Mouse (Mus musculus) C2C12 (cell line): ENCODE results near the gene Ssxb1.
"Not testable (repeated sequence)": the region's sequence is repeated elsewhere in the genome, so short reads cannot be mapped to it uniquely, and the experiment has no call there.

Source experiments
- CTCF ChIP-seq: IDR thresholded peaks from one replicate; pipeline ENCODE4 v1.5.1; 2011; ENCODE audit not compliant: control insufficient read depth, insufficient read depth, insufficient read length
- MAX ChIP-seq: IDR thresholded peaks from one replicate; pipeline ENCODE4 v1.6.1; 2011; ENCODE audit warnings: mild to moderate bottlenecking, control low read depth

DNA sequence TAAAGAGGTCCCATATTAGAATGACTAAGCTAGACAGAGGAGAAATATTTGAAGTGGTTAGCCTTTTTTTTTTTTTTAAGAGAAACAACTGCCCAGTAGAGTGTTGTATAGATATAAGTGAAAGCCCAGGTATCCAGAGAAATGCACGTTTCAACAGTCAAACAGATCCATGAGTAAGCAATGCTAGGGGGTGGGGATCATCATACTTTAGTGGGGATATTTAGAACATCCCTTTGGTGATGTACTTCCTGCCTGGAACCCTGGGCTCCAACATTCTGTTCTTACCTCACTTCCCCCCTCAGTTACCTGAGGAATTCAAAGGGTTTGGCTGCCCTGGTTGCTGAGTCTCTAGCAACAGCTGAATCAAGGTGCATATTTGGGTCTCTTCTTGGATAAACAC, at the start of gene Ssxb1:
- TF ChIP-seq CTCF, MAX: not testable (repeated sequence)
